In the genomic region with DNA sequence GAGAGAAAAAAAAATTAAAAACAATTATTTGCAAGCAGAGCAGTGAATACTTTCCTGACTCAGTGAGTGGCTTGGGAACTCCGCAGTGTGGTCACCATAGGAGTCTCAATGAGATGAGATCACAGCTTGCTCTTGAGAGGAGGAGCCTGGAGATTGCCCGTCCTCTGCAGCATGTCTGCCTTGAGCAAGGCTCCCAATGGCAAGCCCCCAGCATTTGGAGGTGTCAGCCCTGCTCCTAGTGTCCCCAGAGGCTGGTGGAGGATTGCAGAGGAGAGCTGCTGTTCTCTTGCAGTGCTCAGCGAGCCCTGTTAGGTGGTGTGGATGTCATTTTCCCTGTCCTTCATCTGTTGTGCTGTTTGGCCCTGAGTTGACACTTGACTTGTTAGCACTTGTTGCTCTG, we compare ENCODE assay signal across 22 mouse cellular contexts. TPM values are rescaled to one million over a fixed set of nuclear protein-coding genes. Genes with fewer than 3 reads are reported as not detected.
DNase-seq lines count a peak whose midpoint lies in the region; TF ChIP-seq lines count a peak whose summit lies in the region.
"Had no signal": no experiment of that assay in that cellular context is flagged by ENCODE, and none has a peak within 500 bp of the region (broad histone marks: within the 10 kb centered on the region; RNA-seq: fewer than 3 reads in every experiment).

No protein-coding gene starts in this region.

- no peak for TF ChIP-seq RAD21 in MEL (IDR thresholded peaks at IDR 0.05; ENCODE audit: low read depth, low read length)

- H3K27me3 ChIP-seq in MEL (ENCODE audit: control insufficient read depth in 1 of 2, insufficient read depth in 2 of 2, low read length in 2 of 2) = no peaks in the 10 kb centered on the region
- H3K27me3 ChIP-seq in embryonic facial prominence, embryonic 10.5 days (replicated peaks; ENCODE audit: low read depth, poor library complexity, severe bottlenecking) = no peaks in the 10 kb centered on the region
- H3K27me3 ChIP-seq: CH12.LX; embryonic facial prominence, embryonic 12.5 days; forebrain, embryonic 13.5 days; forebrain, embryonic 15.5 days had no signal

- H3K4me3 ChIP-seq in MEL (ENCODE audit: control insufficient read depth in 1 of 2, insufficient read depth in 1 of 2, low read depth in 2 of 2, low read length in 2 of 2) = no peak overlapping the region
- H3K4me3 ChIP-seq in embryonic facial prominence, embryonic 10.5 days = no peak overlapping the region
- H3K4me3 ChIP-seq: embryonic facial prominence, embryonic 12.5 days; forebrain, embryonic 13.5 days; forebrain, embryonic 15.5 days had no signal

- peaks cover 45 to 55% of the 10 kb centered on the region in 2 experiments for H3K4me1 ChIP-seq in MEL (ENCODE audit: control insufficient read depth in 1 of 2, insufficient read depth in 2 of 2, low read length in 2 of 2)
- peaks cover 23% of the 10 kb centered on the region for H3K4me1 ChIP-seq in embryonic facial prominence, embryonic 10.5 days

- H3K36me3 ChIP-seq in MEL (ENCODE audit: control insufficient read depth in 1 of 2, insufficient read depth in 2 of 2, low read length in 2 of 2) = peaks cover 3 to 50% of the 10 kb centered on the region in 2 experiments
- H3K36me3 ChIP-seq in embryonic facial prominence, embryonic 10.5 days (replicated peaks) = peaks cover 15% of the 10 kb centered on the region
- H3K36me3 ChIP-seq: embryonic facial prominence, embryonic 12.5 days; forebrain, embryonic 15.5 days had no signal

- 88% methylated on average over 3 of the region's 3 CpGs for WGBS in embryonic facial prominence, embryonic 10.5 days

- no peak for TF ChIP-seq CTCF in MEL (IDR thresholded peaks at IDR 0.05 in 2 of 3, conservative IDR thresholded peaks at IDR 0.05 in 1 of 3; ENCODE audit: control insufficient read depth in 1 of 3, insufficient read depth in 1 of 3, low read depth in 2 of 3, low read length in 3 of 3, poor library complexity in 1 of 3, severe bottlenecking in 1 of 3)

- no peak overlapping the region for H3K9ac ChIP-seq in MEL (ENCODE audit: control insufficient read depth, low read depth, low read length, poor library complexity, severe bottlenecking)
- H3K9ac ChIP-seq: embryonic facial prominence, embryonic 12.5 days; forebrain, embryonic 13.5 days; forebrain, embryonic 15.5 days; forebrain, postnatal 0 days had no signal

- no peak overlapping the region for H3K27ac ChIP-seq in MEL (ENCODE audit: control insufficient read depth, low read depth, low read length)
- H3K27ac ChIP-seq in embryonic facial prominence, embryonic 10.5 days (replicated peaks) = no peak overlapping the region
- H3K27ac ChIP-seq: embryonic facial prominence, embryonic 12.5 days; forebrain, embryonic 13.5 days; forebrain, embryonic 15.5 days had no signal

- DNase-seq in ES-CJ7 (ENCODE audit: low read depth, low spot score) = peak; percentile 64
- peak; percentile 33 for DNase-seq in MEL (ENCODE audit: low read depth, low spot score)
- DNase-seq in WW6 (ENCODE audit: low read depth, low spot score) = peak; percentile 43
- no peak for DNase-seq in T-cell, adult 2 months (ENCODE audit: low spot score)
- DNase-seq in embryonic facial prominence, embryonic 10.5 days (ENCODE audit: low spot score) = no peak
- DNase-seq in layer of hippocampus, adult 9-11 months = no peak
- DNase-seq: adrenal gland, adult 2 months; adrenal gland, postnatal 10 days; adrenal gland, postnatal 25 days; B cell, adult 2 months; cerebellum, adult 11 months; cerebellum, adult 18-20 months; cerebellum, adult 8-10 months; cerebellum, adult 9-11 months; cerebellum, postnatal 14 days; cerebellum, postnatal 36 days; embryo, embryonic 11 days; forebrain, postnatal 0 days had no signal

- TF ChIP-seq POLR2A in MEL (IDR thresholded peaks at IDR 0.05; ENCODE audit: control insufficient read depth in 1 of 2, insufficient read depth in 1 of 2, low read depth in 1 of 2, low read length in 2 of 2, poor library complexity in 1 of 2) = no peak

- no peaks in the 10 kb centered on the region for H3K9me3 ChIP-seq in MEL (replicated peaks; ENCODE audit: insufficient read depth, low read length)
- no peaks in the 10 kb centered on the region for H3K9me3 ChIP-seq in embryonic facial prominence, embryonic 10.5 days
- H3K9me3 ChIP-seq: embryonic facial prominence, embryonic 12.5 days; forebrain, embryonic 13.5 days; forebrain, embryonic 15.5 days had no signal

- TF ChIP-seq EP300 in MEL (IDR thresholded peaks at IDR 0.05; ENCODE audit: low read depth in 1 of 2, low read length in 2 of 2) = no peak

- peaks cover 49% of the 10 kb centered on the region for H3K79me2 ChIP-seq in MEL (ENCODE audit: control insufficient read depth, insufficient read depth, low read length, poor library complexity)

TF ChIP-seq in MEL, 35 proteins besides CTCF, POLR2A, EP300 and RAD21:
- TF ChIP-seq ELF1 (IDR thresholded peaks at IDR 0.05; ENCODE audit: low read depth, low read length) (no peak), JUND (IDR thresholded peaks at IDR 0.05; ENCODE audit: low read depth, low read length) (no peak), USF2 (IDR thresholded peaks at IDR 0.05; ENCODE audit: borderline replicate concordance in 1 of 2, insufficient read depth in 1 of 2, low read depth in 1 of 2, low read length in 2 of 2) (no peak), USF1 (IDR thresholded peaks at IDR 0.05; ENCODE audit: low read depth, low read length) (no peak), GATA1 (IDR thresholded peaks at IDR 0.05; ENCODE audit: low read depth, low read length) (no peak), ETS1 (IDR thresholded peaks at IDR 0.05; ENCODE audit: low read depth, low read length) (no peak), MYC (IDR thresholded peaks at IDR 0.05; ENCODE audit: low read depth, low read length) (no peak), TBP (IDR thresholded peaks at IDR 0.05; ENCODE audit: low read depth, low read length) (no peak), MAX (IDR thresholded peaks at IDR 0.05; ENCODE audit: low read length) (no peak), ZKSCAN1 (IDR thresholded peaks at IDR 0.05; ENCODE audit: low read depth, low read length) (no peak), ZNF384 (IDR thresholded peaks at IDR 0.05; ENCODE audit: low read depth, low read length) (no peak), NRF1 (IDR thresholded peaks at IDR 0.05; ENCODE audit: insufficient read depth, low read depth, low read length, poor library complexity, severe bottlenecking) (no peak), GABPA (IDR thresholded peaks at IDR 0.05; ENCODE audit: low read depth, low read length) (no peak), ZC3H11A (IDR thresholded peaks at IDR 0.05; ENCODE audit: low read depth, low read length) (no peak), BHLHE40 (IDR thresholded peaks at IDR 0.05; ENCODE audit: borderline replicate concordance, low read depth, low read length) (no peak), E2F4 (IDR thresholded peaks at IDR 0.05; ENCODE audit: borderline replicate concordance, low read depth, low read length) (no peak), TCF12 (IDR thresholded peaks at IDR 0.05; ENCODE audit: low read depth, low read length) (no peak), KAT2A (conservative IDR thresholded peaks at IDR 0.05; ENCODE audit: low read depth, low read length) (no peak)

RNA-seq across cellular contexts. Expression of a gene that starts 56.6 kb away (rescaled TPM):
- 32.0 and 34.9 TPM in 2 replicates for total RNA-seq in MEL (2012; rRNA removed)
- 10 to 100 TPM in 1 of 2 experiments, not detected in 1; 33.9 TPM for polyA plus RNA-seq in MEL (2012; ENCODE audit: insufficient read depth in 1 of 2, insufficient read length in 2 of 2, low read depth in 1 of 2, low replicate concordance in 2 of 2, missing spikeins in 1 of 2)
- 14.4 and 15.7 TPM in 2 replicates for polyA plus RNA-seq in embryonic facial prominence, embryonic 10.5 days (2016; fragmentation: Nextera tagmentation; extraction: Ambion mirVana)

Comparison
In these comparisons a context has a peak if more than half of its experiments do, and no peak if none do; other contexts are left out.
1. DNase-seq: peak in ES-CJ7 (single experiment), MEL (single experiment) and WW6 (single experiment); none in T-cell, adult 2 months (single experiment), embryonic facial prominence, embryonic 10.5 days (single experiment) and layer of hippocampus, adult 9-11 months (single experiment).